Mouse (Mus musculus) neural tube, embryonic 14.5 days (tissue): ENCODE results near the gene Rab3ip. TPM values are rescaled to one million over a fixed set of nuclear protein-coding genes. Genes with fewer than 3 reads are reported as not detected.

Experiments
- ATAC-seq: fragments of 200-750 bp; cut with Nextera tagmentation; 2 replicates; pipeline ENCODE4 v1.8.0; 2017; ENCODE audit warnings: low read depth, mild to moderate bottlenecking, moderate TSS enrichment, moderate library complexity
- H3K27ac ChIP-seq: fragments of 300-500 bp; sonication (generic); 2 replicates; pipeline ENCODE4 v1.5.1; 2014; ENCODE audit warnings: low read depth, mild to moderate bottlenecking, control low read depth, low read length, moderate library complexity, mixed read lengths
- H3K27me3 ChIP-seq: fragments of 300-500 bp; sonication (generic); 2 replicates; pipeline ENCODE4 v1.6.1; 2014; ENCODE audit warnings: low read length; ENCODE audit not compliant: control insufficient read depth, insufficient read depth
- H3K36me3 ChIP-seq: fragments of 300-500 bp; sonication (generic); 2 replicates; pipeline ENCODE4 v1.6.1; 2014; ENCODE audit warnings: low read length, mixed read lengths; ENCODE audit not compliant: control insufficient read depth, insufficient read depth
- H3K4me1 ChIP-seq: fragments of 300-500 bp; sonication (generic); 2 replicates; pipeline ENCODE4 v1.6.1; 2014; ENCODE audit warnings: low read length; ENCODE audit not compliant: control insufficient read depth, insufficient read depth
- H3K4me2 ChIP-seq: fragments of 300-500 bp; sonication (generic); 2 replicates; pipeline ENCODE4 v1.6.1; 2014; ENCODE audit warnings: mild to moderate bottlenecking, low read depth, low read length, control low read depth
- H3K4me3 ChIP-seq: fragments of 300-500 bp; sonication (generic); 2 replicates; pipeline ENCODE4 v1.5.1; 2014; ENCODE audit warnings: low read depth, low read length, control low read depth, mixed read lengths
- H3K9ac ChIP-seq: fragments of 300-500 bp; sonication (generic); replicated peaks from 2 replicates; pipeline ENCODE4 v1.6.1; 2014; ENCODE audit warnings: low read depth, mild to moderate bottlenecking, control low read depth, low read length, mixed read lengths
- H3K9me3 ChIP-seq: fragments of 300-500 bp; sonication (generic); 2 replicates; pipeline ENCODE4 v1.6.1; 2016; ENCODE audit warnings: low read length; ENCODE audit not compliant: control insufficient read depth
- WGBS: fragments of 180-500 bp; shearing (Covaris S2); extraction: QIAGEN DNeasy Blood & Tissue Kit; methylation state at CpG from one replicate; pipeline ENCODE4 v1.1.7; 2014; 5-methylcytosine and 5-hydroxymethylcytosine counted together
- polyA plus RNA-seq: library from polyadenylated mRNA; unstranded; fragments of >200 nt; fragmentation: Nextera tagmentation; extraction: Ambion mirVana; gene quantifications from 2 replicates; pipeline ENCODE4 v1.2.1, GENCODE M21; 2014

Gene Rab3ip
- polyA plus RNA-seq, 1 experiment from 2014 or later = 59.6 TPM

DNA sequence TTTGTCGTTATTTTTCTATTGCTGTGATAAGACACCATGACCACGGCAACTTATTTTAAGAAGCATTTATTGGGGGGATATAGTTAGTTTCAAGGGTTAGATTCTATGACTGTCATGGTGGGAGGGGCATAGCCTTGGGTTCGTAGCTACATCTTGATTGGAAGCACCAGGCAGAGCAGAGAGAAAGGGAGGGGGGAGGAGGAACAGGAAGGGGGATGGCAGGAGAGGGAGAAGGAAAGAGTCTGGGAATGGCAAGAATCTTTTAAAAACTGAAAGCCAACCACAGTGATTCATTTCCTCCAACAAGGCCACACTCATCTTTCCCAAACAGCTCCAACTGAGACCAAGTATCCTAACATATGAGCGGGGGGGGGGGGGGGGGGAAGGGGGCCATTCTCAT lies 32.0 kb upstream of the Rab3ip start:
- no peak overlapping the region for H3K9ac ChIP-seq
- no peak overlapping the region for H3K27ac ChIP-seq
- no peak overlapping the region for H3K4me3 ChIP-seq
- no peaks in the 10 kb centered on the region for H3K9me3 ChIP-seq
- WGBS = 72% methylated on average over 4 of the region's 4 CpGs
- no peak for ATAC-seq
- H3K4me2 ChIP-seq = no peak overlapping the region
- H3K27me3 ChIP-seq = no peaks in the 10 kb centered on the region
- no peaks in the 10 kb centered on the region for H3K36me3 ChIP-seq
- peaks cover 11% of the 10 kb centered on the region; the same call in 1 of the 2 replicates for H3K4me1 ChIP-seq

DNA sequence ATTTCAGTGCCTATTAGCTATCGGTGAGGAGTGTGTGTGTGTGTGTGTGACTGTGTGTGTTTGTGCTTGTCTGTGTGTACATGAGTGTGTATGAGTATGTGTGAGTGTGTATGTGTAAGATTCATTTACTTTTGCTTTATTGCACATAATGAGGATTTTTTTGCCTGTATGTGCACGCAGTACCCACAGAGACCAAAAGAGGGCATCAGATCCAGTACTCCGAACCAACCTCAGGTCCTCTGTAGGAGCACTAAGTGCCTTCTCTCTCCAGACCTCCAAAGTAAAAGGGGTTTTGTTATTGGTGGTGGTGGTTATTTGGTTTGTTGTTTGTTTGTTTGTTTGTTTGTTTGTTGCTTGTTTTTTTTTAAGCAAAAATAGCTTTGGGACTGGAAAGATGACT lies 30.3 kb upstream of the Rab3ip start:
- Histone ChIP-seq H3K27me3 (no peaks in the 10 kb centered on the region), H3K4me2 (no peak overlapping the region), H3K36me3 (no peaks in the 10 kb centered on the region), H3K27ac (no peak overlapping the region), H3K4me3 (no peak overlapping the region), H3K4me1 (no peaks in the 10 kb centered on the region), H3K9me3 (no peaks in the 10 kb centered on the region), H3K9ac (no peak overlapping the region)
- WGBS = 74% methylated on average over 3 of the region's 3 CpGs
- ATAC-seq = no peak

DNA sequence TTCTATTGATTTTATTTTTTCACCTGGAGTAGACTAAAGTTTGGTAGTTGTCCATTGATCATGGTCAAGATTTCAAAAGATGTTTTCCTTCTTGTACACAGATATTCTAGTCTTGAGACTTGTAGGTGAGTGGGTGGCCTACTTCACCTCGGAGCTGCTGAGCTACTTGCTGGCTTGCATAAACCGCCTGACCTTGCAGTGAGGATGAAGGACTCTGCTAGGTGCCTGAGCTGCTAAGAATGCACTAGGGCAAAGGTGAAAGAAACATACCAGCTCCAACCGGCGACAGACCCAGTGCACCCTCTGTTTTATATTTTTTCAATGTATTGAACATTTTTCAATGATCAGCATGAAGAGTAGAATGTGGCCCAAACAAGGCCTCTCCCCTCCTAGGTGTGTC lies 29.7 kb upstream of the Rab3ip start:
- Histone ChIP-seq H3K27ac (no peak overlapping the region), H3K9me3 (no peaks in the 10 kb centered on the region), H3K9ac (no peak overlapping the region), H3K4me3 (no peak overlapping the region), H3K4me2 (no peak overlapping the region), H3K27me3 (no peaks in the 10 kb centered on the region), H3K36me3 (no peaks in the 10 kb centered on the region), H3K4me1 (no peaks in the 10 kb centered on the region)
- WGBS = 88% methylated on average over 4 of the region's 4 CpGs
- no peak for ATAC-seq

DNA sequence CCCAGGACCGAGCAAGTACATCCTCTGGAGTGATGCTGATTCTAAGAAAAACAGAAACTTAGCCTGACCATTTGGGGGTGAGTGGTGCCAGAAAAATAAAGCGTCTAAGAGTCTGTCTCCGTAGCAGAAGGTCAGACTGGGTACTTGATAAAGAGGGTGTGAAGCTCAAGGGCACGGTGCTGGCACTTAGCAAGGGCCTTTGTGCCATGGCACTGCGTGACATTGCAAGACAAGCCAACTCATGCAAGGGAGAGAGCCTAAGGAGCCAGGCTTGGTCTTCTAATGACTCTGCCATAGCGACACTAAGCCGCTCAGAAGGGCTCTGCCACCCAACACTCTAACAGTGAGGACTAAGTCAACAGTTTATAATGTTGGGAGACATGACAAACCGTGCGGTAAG lies 28.3 kb upstream of the Rab3ip start:
- WGBS = 94% methylated on average over 9 of the region's 9 CpGs
- Histone ChIP-seq H3K27me3 (no peaks in the 10 kb centered on the region), H3K4me2 (no peak overlapping the region), H3K27ac (no peak overlapping the region), H3K4me3 (no peak overlapping the region), H3K9ac (no peak overlapping the region), H3K36me3 (no peaks in the 10 kb centered on the region), H3K4me1 (no peaks in the 10 kb centered on the region), H3K9me3 (no peaks in the 10 kb centered on the region)
- ATAC-seq = no peak

DNA sequence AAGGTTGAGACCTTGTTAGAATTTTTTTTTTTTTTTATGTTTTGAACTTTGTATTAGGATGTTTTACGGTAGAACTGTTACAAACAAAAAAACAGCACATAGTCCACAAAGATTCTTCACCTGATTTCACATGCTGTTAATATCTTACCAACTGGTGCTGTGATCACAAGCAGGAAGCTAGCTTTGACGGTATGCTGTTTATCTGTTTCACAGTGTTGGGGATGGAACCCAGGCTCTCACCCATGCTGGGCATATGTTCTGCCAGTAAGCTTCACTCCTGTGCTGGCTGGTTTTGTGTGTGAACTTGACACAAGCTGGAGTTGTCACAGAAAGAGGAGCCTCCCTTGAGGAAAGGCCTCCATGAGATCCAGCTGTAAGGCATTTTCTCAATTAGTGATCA lies 27.3 kb upstream of the Rab3ip start:
- WGBS = 91% methylated on average over 2 of the region's 2 CpGs
- no peak overlapping the region for H3K4me3 ChIP-seq
- H3K4me1 ChIP-seq = no peaks in the 10 kb centered on the region
- no peaks in the 10 kb centered on the region for H3K36me3 ChIP-seq
- no peaks in the 10 kb centered on the region for H3K9me3 ChIP-seq
- no peak for ATAC-seq
- no peak overlapping the region for H3K4me2 ChIP-seq
- H3K9ac ChIP-seq = no peak overlapping the region
- H3K27me3 ChIP-seq = no peaks in the 10 kb centered on the region
- H3K27ac ChIP-seq = no peak overlapping the region

DNA sequence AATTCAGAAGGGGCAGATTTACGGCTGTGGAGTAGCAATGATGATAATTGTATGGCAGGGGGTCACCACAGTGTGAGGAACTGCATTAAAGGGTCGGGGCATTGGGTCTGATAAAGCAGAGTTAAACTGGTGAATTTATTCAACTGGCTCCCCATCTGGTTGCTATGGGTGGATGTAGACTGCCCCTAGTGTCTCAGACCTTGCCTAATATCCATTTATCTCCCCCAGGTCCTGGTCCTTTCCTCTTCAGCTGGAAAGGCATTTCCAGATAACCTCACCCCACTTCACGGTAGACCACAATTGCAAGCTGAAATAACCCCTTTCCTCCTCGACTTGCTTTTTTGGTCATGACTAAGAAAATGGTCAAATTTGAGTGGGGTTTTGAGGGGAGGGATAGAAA lies 26.9 kb upstream of the Rab3ip start:
- no peak overlapping the region for H3K4me3 ChIP-seq
- H3K27me3 ChIP-seq = no peaks in the 10 kb centered on the region
- no peak overlapping the region for H3K9ac ChIP-seq
- H3K4me2 ChIP-seq = no peak overlapping the region
- no peaks in the 10 kb centered on the region for H3K36me3 ChIP-seq
- no peaks in the 10 kb centered on the region for H3K9me3 ChIP-seq
- WGBS = 62% methylated on average over 4 of the region's 4 CpGs
- no peaks in the 10 kb centered on the region for H3K4me1 ChIP-seq
- no peak for ATAC-seq
- no peak overlapping the region for H3K27ac ChIP-seq

DNA sequence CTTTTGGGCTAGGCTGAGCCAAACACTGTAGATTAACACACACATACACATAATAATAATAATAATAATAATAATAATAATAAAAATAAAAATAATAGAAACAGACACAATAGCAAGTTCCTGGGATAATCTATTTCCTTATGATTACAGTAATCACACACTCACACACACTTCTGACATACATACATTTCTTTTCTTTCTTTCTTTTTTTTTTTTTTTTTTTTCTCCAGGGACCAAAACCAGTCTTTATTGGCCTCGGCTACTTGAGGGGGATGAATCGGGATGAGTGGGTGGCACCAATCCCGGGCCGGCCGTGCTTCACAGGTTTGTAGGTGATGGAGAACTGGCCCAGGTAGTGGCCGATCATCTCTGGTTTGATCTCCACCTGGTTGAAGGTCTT lies 21.9 kb upstream of the Rab3ip start, which contains the start of gene Gm10271:
Gene Gm10271, minus strand, starts transcription at position 101 of the 400 bp plus-strand sequence.
- H3K4me1 ChIP-seq = no peaks in the 10 kb centered on the region
- H3K36me3 ChIP-seq = no peaks in the 10 kb centered on the region
- no peaks in the 10 kb centered on the region for H3K27me3 ChIP-seq
- H3K9me3 ChIP-seq = no peaks in the 10 kb centered on the region
- H3K27ac ChIP-seq = no peak within 1 kb of the TSS
- no peak for ATAC-seq
- H3K4me3 ChIP-seq = no peak within 1 kb of the TSS
- no peak within 1 kb of the TSS for H3K4me2 ChIP-seq
- no peak within 1 kb of the TSS for H3K9ac ChIP-seq
- WGBS = 96% methylated on average over 6 of the region's 6 CpGs

DNA sequence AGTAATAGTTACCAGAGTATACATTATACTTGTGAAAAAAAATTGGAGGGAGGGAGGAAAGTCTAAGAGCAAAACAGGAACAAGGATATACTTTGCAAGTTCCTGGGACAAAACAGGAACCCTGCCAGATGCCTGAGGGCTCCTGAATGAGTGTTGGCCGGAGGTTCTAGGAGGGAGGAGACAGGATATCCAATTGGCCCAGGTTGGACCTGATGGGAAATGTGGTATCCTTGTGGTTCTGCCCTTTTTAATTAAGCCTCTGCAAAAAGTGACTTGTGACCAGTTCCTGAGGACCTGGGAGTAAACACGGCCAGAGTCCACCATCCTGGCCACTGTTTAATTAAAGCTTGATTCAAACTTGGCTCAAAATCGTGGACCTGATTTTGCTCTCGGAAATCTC lies 18.2 kb upstream of the Rab3ip start:
- Histone ChIP-seq H3K27me3 (no peaks in the 10 kb centered on the region), H3K4me1 (no peaks in the 10 kb centered on the region), H3K9ac (no peak overlapping the region), H3K4me3 (no peak overlapping the region), H3K36me3 (no peaks in the 10 kb centered on the region), H3K4me2 (no peak overlapping the region), H3K27ac (no peak overlapping the region), H3K9me3 (no peaks in the 10 kb centered on the region)
- 94% methylated on average over 4 of the region's 4 CpGs for WGBS
- no peak for ATAC-seq

DNA sequence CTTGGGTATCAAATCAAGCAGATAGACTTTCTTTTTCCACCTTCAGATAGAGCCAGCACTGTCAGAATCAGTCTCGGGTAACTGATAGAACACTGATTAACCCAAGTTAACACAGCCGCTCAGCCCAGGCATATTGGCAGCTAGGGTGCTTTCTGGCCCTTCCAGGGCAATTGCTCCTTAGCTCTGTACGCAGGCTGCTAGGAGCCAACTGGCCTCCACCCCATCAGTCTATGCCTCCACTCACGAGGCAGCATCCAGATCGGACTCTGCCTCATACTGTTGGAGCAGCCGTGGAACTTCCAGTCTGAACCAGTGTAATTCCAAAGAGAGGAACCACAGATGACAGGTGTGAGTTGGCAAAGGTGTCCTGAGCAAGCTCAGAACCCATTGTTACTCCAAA lies 15.5 kb upstream of the Rab3ip start:
- Histone ChIP-seq H3K27me3 (no peaks in the 10 kb centered on the region), H3K4me2 (no peak overlapping the region), H3K4me1 (no peaks in the 10 kb centered on the region), H3K27ac (no peak overlapping the region), H3K9ac (no peak overlapping the region), H3K9me3 (no peaks in the 10 kb centered on the region), H3K4me3 (no peak overlapping the region), H3K36me3 (no peaks in the 10 kb centered on the region)
- ATAC-seq = no peak
- WGBS = 88% methylated on average over 6 of the region's 6 CpGs

DNA sequence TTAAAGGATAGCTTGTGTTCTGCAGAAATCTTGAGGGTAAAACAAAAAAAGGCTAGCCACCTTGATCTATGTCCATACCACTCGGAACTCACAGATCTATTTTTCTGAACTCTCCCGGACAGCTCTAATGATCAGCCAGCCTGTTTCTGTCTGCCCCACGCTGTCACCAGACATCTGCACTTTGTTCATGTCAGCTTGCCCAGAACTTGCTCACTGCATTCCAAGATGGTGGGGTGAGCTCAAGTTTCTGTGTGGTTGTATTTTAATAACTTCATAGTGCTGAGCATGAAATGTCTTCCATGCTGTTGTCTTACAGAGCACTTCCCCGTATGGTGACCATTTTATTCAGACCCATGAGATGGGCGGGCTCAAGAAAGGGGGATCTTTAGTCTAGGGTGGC lies 14.7 kb upstream of the Rab3ip start:
- no peak overlapping the region for H3K4me2 ChIP-seq
- no peaks in the 10 kb centered on the region for H3K4me1 ChIP-seq
- 83% methylated on average over 5 of the region's 5 CpGs for WGBS
- H3K27ac ChIP-seq = no peak overlapping the region
- no peaks in the 10 kb centered on the region for H3K27me3 ChIP-seq
- no peaks in the 10 kb centered on the region for H3K9me3 ChIP-seq
- no peaks in the 10 kb centered on the region for H3K36me3 ChIP-seq
- H3K9ac ChIP-seq = no peak overlapping the region
- no peak overlapping the region for H3K4me3 ChIP-seq
- no peak for ATAC-seq
